Mouse (Mus musculus) inflammation-experienced regulatory T-cells, adult 16 weeks (primary cell): ENCODE data around the gene Tomm5. TPM values are rescaled to one million over a fixed set of nuclear protein-coding genes. Genes with fewer than 3 reads are reported as not detected.

Experiments used
- polyA plus RNA-seq: library from polyadenylated mRNA; unstranded; fragments of 100-300 nt; shearing (Covaris generic); gene quantifications from one replicate; pipeline ENCODE4 v1.2.1, GENCODE M21; 2017

Gene Tomm5
- 165 TPM for polyA plus RNA-seq

GRCm38 (mm10) chr4:45107601-45108277 is at the start of gene Tomm5:
Gene Tomm5, minus strand, starts transcription at chr4:45108114.

GRCm38 (mm10) chr4:45084021-45084894 is 23.7 kb downstream of the Tomm5 start, which contains the start of gene Fbxo10:
Gene Fbxo10, minus strand, starts transcription at chr4:45084604.

Other genes with a start within 250 kb of the Tomm5 start
- gene Grhpr, start 126.7 kb downstream of the Tomm5 start, polyA plus RNA-seq, result 34.7 TPM
- 15.7 TPM for gene Zbtb5, start 95.7 kb downstream of the Tomm5 start, polyA plus RNA-seq
- 61.3 TPM for gene Polr1e, start 89.5 kb downstream of the Tomm5 start, polyA plus RNA-seq
- gene Fbxo10, start 23.5 kb downstream of the Tomm5 start, polyA plus RNA-seq, result 2.7 TPM
- gene Frmpd1, start 76.8 kb upstream of the Tomm5 start, polyA plus RNA-seq, result not detected
- 22.8 TPM for gene Trmt10b, start 189.0 kb upstream of the Tomm5 start, polyA plus RNA-seq
- gene Dcaf10, start 234.0 kb upstream of the Tomm5 start, polyA plus RNA-seq, result 2.9 TPM
- gene Exosc3, start 234.6 kb upstream of the Tomm5 start, polyA plus RNA-seq, result 117 TPM